Mouse (Mus musculus) MEL (cell line): ENCODE data around the gene Btbd16.

ENCODE experiments used
- CTCF ChIP-seq, 3 experiments: IDR thresholded peaks in 2 of 3; conservative IDR thresholded peaks in 1 of 3; 2 replicates each; pipeline ENCODE4 v1.5.1; 2011 to 2012; ENCODE audit warnings: low read length in 3 of 3, low read depth in 2 of 3, mild to moderate bottlenecking in 2 of 3, improper control_type of control experiment in 1 of 3, inconsistent platforms in 1 of 3, mixed read lengths in 1 of 3, moderate library complexity in 1 of 3; ENCODE audit not compliant: control insufficient read depth in 1 of 3, insufficient read depth in 1 of 3, poor library complexity in 1 of 3, severe bottlenecking in 1 of 3
- ETS1 ChIP-seq: IDR thresholded peaks from 2 replicates; pipeline ENCODE4 v1.6.1; 2012; ENCODE audit warnings: low read depth, mild to moderate bottlenecking, inconsistent platforms, low read length, improper control_type of control experiment, moderate library complexity
- GATA1 ChIP-seq: IDR thresholded peaks from 2 replicates; pipeline ENCODE4 v1.6.1; 2011; ENCODE audit warnings: low read depth, low read length, improper control_type of control experiment
- POLR2A ChIP-seq, 2 experiments: IDR thresholded peaks; 2 replicates each; pipeline ENCODE4 v1.6.1; 2011 to 2012; ENCODE audit warnings: low read length in 2 of 2, mild to moderate bottlenecking in 2 of 2, control low read depth in 1 of 2, improper control_type of control experiment in 1 of 2, low read depth in 1 of 2, moderate library complexity in 1 of 2; ENCODE audit not compliant: control insufficient read depth in 1 of 2, insufficient read depth in 1 of 2, poor library complexity in 1 of 2
- SIN3A ChIP-seq: IDR thresholded peaks from 2 replicates; pipeline ENCODE4 v1.6.1; 2012; ENCODE audit warnings: low read length, improper control_type of control experiment, inconsistent platforms
- ZNF384 ChIP-seq: IDR thresholded peaks from 2 replicates; pipeline ENCODE4 v1.6.1; 2012; ENCODE audit warnings: low read depth, mild to moderate bottlenecking, inconsistent platforms, low read length, improper control_type of control experiment

DNA sequence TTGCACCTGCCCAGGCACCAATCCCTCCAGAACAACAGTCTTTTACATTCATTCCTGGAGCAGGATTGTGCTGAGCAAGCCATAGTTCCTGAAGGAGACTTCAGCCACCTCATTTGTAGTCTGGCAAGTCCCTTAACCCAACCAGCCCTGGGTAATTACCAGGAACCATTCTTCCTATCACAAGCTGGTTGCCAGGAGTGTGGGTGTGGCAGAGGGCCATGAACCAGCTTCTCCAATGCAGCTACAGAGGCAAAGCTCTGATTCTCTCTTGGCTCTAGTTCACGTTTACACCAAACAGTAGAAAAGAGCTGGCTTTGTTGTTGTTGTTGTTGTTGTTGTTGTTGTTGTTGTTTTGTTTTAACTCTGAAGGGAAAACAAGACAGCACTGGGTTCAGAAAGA, 88.6 kb downstream of the Btbd16 start:
- TF ChIP-seq POLR2A (IDR thresholded peaks at IDR 0.05; ENCODE audit: control insufficient read depth in 1 of 2, insufficient read depth in 1 of 2, low read depth in 1 of 2, low read length in 2 of 2, poor library complexity in 1 of 2) (no peak), ETS1 (no peak), ZNF384 (no peak), CTCF (IDR thresholded peaks at IDR 0.05 in 2 of 3, conservative IDR thresholded peaks at IDR 0.05 in 1 of 3; ENCODE audit: control insufficient read depth in 1 of 3, insufficient read depth in 1 of 3, low read depth in 2 of 3, low read length in 3 of 3, poor library complexity in 1 of 3, severe bottlenecking in 1 of 3) (no peak), SIN3A (no peak), GATA1 (no peak)
